Mouse (Mus musculus) hindbrain, embryonic 13.5 days (tissue): ENCODE measurements around the gene Pgf. TPM values are rescaled to one million over a fixed set of nuclear protein-coding genes. Genes with fewer than 3 reads are reported as not detected.

Source experiments
- ATAC-seq: fragments of 200-750 bp; cut with Nextera tagmentation; 2 replicates; pipeline ENCODE4 v1.8.0; 2017; ENCODE audit warnings: moderate TSS enrichment; ENCODE audit not compliant: low FRiP score
- H3K27ac ChIP-seq: fragments of 300-500 bp; sonication (generic); 2 replicates; pipeline ENCODE4 v1.5.1; 2015; ENCODE audit warnings: inconsistent platforms, mild to moderate bottlenecking, moderate library complexity
- H3K27me3 ChIP-seq: fragments of 300-500 bp; sonication (generic); 2 replicates; pipeline ENCODE4 v1.6.1; 2015; ENCODE audit warnings: mild to moderate bottlenecking, inconsistent platforms
- H3K36me3 ChIP-seq: fragments of 300-500 bp; sonication (generic); 2 replicates; pipeline ENCODE4 v1.6.1; 2015; ENCODE audit warnings: mild to moderate bottlenecking, inconsistent platforms
- H3K4me1 ChIP-seq: fragments of 300-500 bp; sonication (generic); replicated peaks from 2 replicates; pipeline ENCODE4 v1.6.1; 2015; ENCODE audit warnings: inconsistent platforms
- H3K4me2 ChIP-seq: fragments of 300-500 bp; sonication (generic); 2 replicates; pipeline ENCODE4 v1.6.1; 2015; ENCODE audit warnings: inconsistent platforms, mild to moderate bottlenecking, moderate library complexity
- H3K4me3 ChIP-seq: fragments of 300-500 bp; sonication (generic); 2 replicates; pipeline ENCODE4 v1.5.1; 2015; ENCODE audit warnings: mild to moderate bottlenecking, inconsistent platforms
- H3K9ac ChIP-seq: fragments of 300-500 bp; sonication (generic); 2 replicates; pipeline ENCODE4 v1.6.1; 2015; ENCODE audit warnings: mild to moderate bottlenecking, inconsistent platforms
- H3K9me3 ChIP-seq: fragments of 300-500 bp; sonication (generic); 2 replicates; pipeline ENCODE4 v1.6.1; 2016; ENCODE audit warnings: inconsistent platforms
- WGBS: fragments of 180-500 bp; shearing (Covaris S2); methylation state at CpG from one replicate; pipeline ENCODE4 v1.1.7; 2015; 5-methylcytosine and 5-hydroxymethylcytosine counted together
- polyA plus RNA-seq: library from polyadenylated mRNA; unstranded; fragments of >200 nt; fragmentation: Nextera tagmentation; extraction: Ambion mirVana; gene quantifications from 2 replicates; pipeline ENCODE4 v1.2.1, GENCODE M21; 2015

Pgf gene
- polyA plus RNA-seq, 1 experiment from 2014 or later, result 7.5 TPM

- H3K36me3 ChIP-seq, result peaks cover 10% of the 10 kb centered on the region
- WGBS, result 85% methylated on average over 11 of the region's 11 CpGs
- no peak overlapping the region for H3K4me3 ChIP-seq
- H3K9me3 ChIP-seq, result no peaks in the 10 kb centered on the region
- H3K4me2 ChIP-seq, result no peak overlapping the region
- no peak overlapping the region for H3K27ac ChIP-seq
- H3K4me1 ChIP-seq, result peaks cover 26% of the 10 kb centered on the region
- peaks cover 10% of the 10 kb centered on the region; the same call in 1 of the 2 replicates for H3K27me3 ChIP-seq
- no peak for ATAC-seq
- no peak overlapping the region for H3K9ac ChIP-seq
Observed at GRCm38 (mm10) chr12:85170284-85170947, 7.2 kb downstream of the Pgf start.

- no peak overlapping the region for H3K9ac ChIP-seq
- H3K4me3 ChIP-seq, result no peak overlapping the region
- WGBS, result 56% methylated on average over 3 of the region's 3 CpGs
- ATAC-seq, result peak; percentile 46; the same call in 1 of the 2 replicates
- H3K27ac ChIP-seq, result no peak overlapping the region
- H3K9me3 ChIP-seq, result no peaks in the 10 kb centered on the region
- peak overlapping the region; percentile 48; the same call in 1 of the 2 replicates for H3K4me2 ChIP-seq
- peaks cover 10% of the 10 kb centered on the region for H3K36me3 ChIP-seq
- peaks cover 20% of the 10 kb centered on the region for H3K4me1 ChIP-seq
- peaks cover 7% of the 10 kb centered on the region; the same call in 1 of the 2 replicates for H3K27me3 ChIP-seq
Observed at GRCm38 (mm10) chr12:85169877-85170276, 7.7 kb downstream of the Pgf start.

- Histone ChIP-seq H3K4me2 (peak overlapping the region; percentile 48), H3K9ac (peak overlapping the region; percentile 55), H3K4me3 (peak overlapping the region; percentile 30), H3K9me3 (no peaks in the 10 kb centered on the region), H3K4me1 (peaks cover 18% of the 10 kb centered on the region), H3K27ac (no peak overlapping the region), H3K27me3 (peaks cover 7% of the 10 kb centered on the region; the same call in 1 of the 2 replicates), H3K36me3 (peaks cover 10% of the 10 kb centered on the region)
- WGBS, result 26% methylated on average over 27 of the region's 27 CpGs
- ATAC-seq, result peak; percentile 80
Observed at GRCm38 (mm10) chr12:85169117-85169858, 8.3 kb downstream of the Pgf start.

GRCm38 (mm10) chr12:85166631-85167030 is 11.0 kb downstream of the Pgf start:
- H3K36me3 ChIP-seq, result peaks cover 10% of the 10 kb centered on the region
- no peak for ATAC-seq
- H3K4me3 ChIP-seq, result no peak overlapping the region
- H3K4me1 ChIP-seq, result peaks cover 12% of the 10 kb centered on the region
- no peak overlapping the region for H3K9ac ChIP-seq
- no peak overlapping the region for H3K27ac ChIP-seq
- peaks cover 7% of the 10 kb centered on the region; the same call in 1 of the 2 replicates for H3K27me3 ChIP-seq
- no peak overlapping the region for H3K4me2 ChIP-seq
- no peaks in the 10 kb centered on the region for H3K9me3 ChIP-seq
- WGBS, result 94% methylated on average over 9 of the region's 9 CpGs

- H3K9me3 ChIP-seq, result no peaks in the 10 kb centered on the region
- H3K4me2 ChIP-seq, result no peak overlapping the region
- no peak overlapping the region for H3K4me3 ChIP-seq
- H3K9ac ChIP-seq, result no peak overlapping the region
- H3K4me1 ChIP-seq, result peaks cover 10% of the 10 kb centered on the region
- H3K27me3 ChIP-seq, result no peaks in the 10 kb centered on the region
- no peak overlapping the region for H3K27ac ChIP-seq
- 89% methylated on average over 5 of the region's 5 CpGs for WGBS
- H3K36me3 ChIP-seq, result peaks cover 10% of the 10 kb centered on the region
- no peak for ATAC-seq
Observed at GRCm38 (mm10) chr12:85164996-85165395, 12.6 kb downstream of the Pgf start.

- H3K36me3 ChIP-seq, result no peaks in the 10 kb centered on the region
- H3K27me3 ChIP-seq, result no peaks in the 10 kb centered on the region
- no peak overlapping the region for H3K9ac ChIP-seq
- no peak overlapping the region for H3K4me2 ChIP-seq
- no peak overlapping the region for H3K4me3 ChIP-seq
- ATAC-seq, result no peak
- no peak overlapping the region for H3K27ac ChIP-seq
- no peaks in the 10 kb centered on the region for H3K9me3 ChIP-seq
- WGBS, result 83% methylated on average over 5 of the region's 5 CpGs
- H3K4me1 ChIP-seq, result no peaks in the 10 kb centered on the region
Observed at GRCm38 (mm10) chr12:85159592-85159991, 18.0 kb downstream of the Pgf start.

- Histone ChIP-seq H3K4me1 (no peaks in the 10 kb centered on the region), H3K9me3 (no peaks in the 10 kb centered on the region), H3K27me3 (no peaks in the 10 kb centered on the region), H3K4me2 (no peak overlapping the region), H3K36me3 (no peaks in the 10 kb centered on the region), H3K27ac (no peak overlapping the region), H3K4me3 (no peak overlapping the region), H3K9ac (no peak overlapping the region)
- no peak for ATAC-seq
- 95% methylated on average over 8 of the region's 8 CpGs for WGBS
Observed at GRCm38 (mm10) chr12:85158801-85159200, 18.8 kb downstream of the Pgf start.

DNA sequence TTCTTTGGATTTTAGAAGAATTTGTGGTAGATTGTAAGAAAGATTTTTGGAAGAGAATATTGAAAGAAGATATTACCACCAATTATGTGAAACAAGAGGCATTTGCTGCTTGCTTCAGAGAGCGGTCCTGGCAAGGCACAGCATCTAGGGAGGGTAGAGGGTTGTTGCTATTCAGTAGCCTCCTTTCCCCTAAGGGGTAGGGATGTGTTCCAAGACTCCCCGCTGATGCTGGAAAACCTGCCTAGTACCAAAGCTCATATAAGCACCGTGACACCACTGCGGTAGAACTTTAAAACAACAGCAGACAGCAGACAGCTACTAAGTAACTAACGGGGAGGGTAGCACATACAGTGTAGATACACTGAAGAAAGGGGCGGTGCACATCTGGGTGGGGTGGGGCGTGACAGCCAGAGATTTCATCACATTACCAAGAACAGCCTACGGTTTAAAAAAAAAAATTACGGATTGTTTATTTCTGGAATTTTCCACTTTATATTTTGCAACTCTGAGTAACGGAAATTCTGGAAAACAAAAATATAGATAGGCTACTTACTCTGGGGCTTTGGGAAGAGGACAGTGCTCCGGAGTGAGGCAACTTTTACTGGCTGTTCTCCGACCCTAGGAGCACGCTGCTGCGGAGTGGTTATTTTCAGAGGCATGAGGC is 19.7 kb downstream of the Pgf start:
- H3K9ac ChIP-seq, result no peak overlapping the region
- no peak overlapping the region for H3K27ac ChIP-seq
- H3K4me1 ChIP-seq, result no peaks in the 10 kb centered on the region
- no peaks in the 10 kb centered on the region for H3K36me3 ChIP-seq
- no peak overlapping the region for H3K4me2 ChIP-seq
- no peak overlapping the region for H3K4me3 ChIP-seq
- H3K9me3 ChIP-seq, result no peaks in the 10 kb centered on the region
- ATAC-seq, result no peak
- 90% methylated on average over 14 of the region's 14 CpGs for WGBS
- H3K27me3 ChIP-seq, result no peaks in the 10 kb centered on the region

- no peak for ATAC-seq
- no peak overlapping the region for H3K9ac ChIP-seq
- WGBS, result 72% methylated on average over 6 of the region's 6 CpGs
Observed at GRCm38 (mm10) chr12:85156324-85156723, 21.3 kb downstream of the Pgf start.

GRCm38 (mm10) chr12:85153011-85153410 is 24.6 kb downstream of the Pgf start:
- H3K36me3 ChIP-seq, result no peaks in the 10 kb centered on the region
- no peak overlapping the region for H3K4me3 ChIP-seq
- H3K4me2 ChIP-seq, result no peak overlapping the region
- no peak for ATAC-seq
- 0 out of 2 replicates have a peak, but pooled peaks cover 3% of the 10 kb centered on the region for H3K27me3 ChIP-seq
- H3K4me1 ChIP-seq, result peaks cover 25% of the 10 kb centered on the region
- H3K9ac ChIP-seq, result no peak overlapping the region
- H3K9me3 ChIP-seq, result no peaks in the 10 kb centered on the region
- H3K27ac ChIP-seq, result no peak overlapping the region
- WGBS, result 74% methylated on average over 3 of the region's 3 CpGs

More at GRCm38 (mm10) chr12:85156324-85156723, 21.3 kb downstream of the Pgf start:
- no peaks in the 10 kb centered on the region for H3K27me3 ChIP-seq
- no peaks in the 10 kb centered on the region for H3K36me3 ChIP-seq
- H3K27ac ChIP-seq, result no peak overlapping the region
- H3K9me3 ChIP-seq, result no peaks in the 10 kb centered on the region
- no peak overlapping the region for H3K4me3 ChIP-seq
- H3K4me2 ChIP-seq, result no peak overlapping the region
- peaks cover 4% of the 10 kb centered on the region; the same call in 1 of the 2 replicates for H3K4me1 ChIP-seq

GRCm38 (mm10) chr12:85151002-85151774 is 26.4 kb downstream of the Pgf start, which contains the start of gene Rps6kl1:
Gene Rps6kl1 (minus strand): TSS chr12:85151264.
- Histone ChIP-seq H3K27me3 (0 out of 2 replicates have a peak, but pooled peaks cover 3% of the 10 kb centered on the region), H3K9me3 (no peaks in the 10 kb centered on the region), H3K4me3 (peak within 1 kb of the TSS; percentile 55), H3K4me1 (peaks cover 32% of the 10 kb centered on the region), H3K4me2 (peak within 1 kb of the TSS; percentile 77), H3K9ac (peak within 1 kb of the TSS; percentile 83), H3K36me3 (peaks cover 10% of the 10 kb centered on the region), H3K27ac (peak within 1 kb of the TSS; percentile 67)
- WGBS, result 14% methylated on average over 28 of the region's 28 CpGs
- ATAC-seq, result peak; percentile 95
